Mouse (Mus musculus) kidney, adult 2 months (tissue): ENCODE measurements around the gene Gipr.

Source experiments
- CTCF ChIP-seq: fragments of 200-500 bp; conservative IDR thresholded peaks from 2 replicates; pipeline ENCODE4 v1.5.1; 2011; ENCODE audit warnings: low read depth, mild to moderate bottlenecking, control low read depth, low read length, moderate library complexity, mixed read lengths; ENCODE audit not compliant: insufficient read depth, insufficient read length
- POLR2A ChIP-seq: fragments of 200-500 bp; IDR thresholded peaks from one replicate; pipeline ENCODE4 v1.6.1; 2011; ENCODE audit warnings: low read depth, low read length, control low read depth

- TF ChIP-seq POLR2A: no peak
- TF ChIP-seq CTCF: no peak
These were observed 5.8 kb downstream of the Gipr start for GRCm38 (mm10) chr7:19160115-19160514.
